Mouse (Mus musculus) MEL (cell line): ENCODE results near the gene Bcas3. TPM values are rescaled to one million over a fixed set of nuclear protein-coding genes. Genes with fewer than 3 reads are reported as not detected.

Experiments
- DNase-seq: peaks from one replicate; pipeline ENCODE4 v3.0.0; 2011; ENCODE audit warnings: low read depth, low spot score
- H3K27ac ChIP-seq: 2 replicates; pipeline ENCODE4 v1.5.1; 2012; ENCODE audit warnings: low read depth, mild to moderate bottlenecking, control low read depth, low read length, moderate library complexity; ENCODE audit not compliant: control insufficient read depth
- H3K27me3 ChIP-seq, 2 experiments: fragments of 150-350 bp in 1 of 2; sonication (generic) in 1 of 2; 2 replicates each; pipeline ENCODE4 v1.6.1; 2012; ENCODE audit warnings: low read length in 2 of 2, mild to moderate bottlenecking in 2 of 2, improper control_type of control experiment in 1 of 2, moderate library complexity in 1 of 2; ENCODE audit not compliant: insufficient read depth in 2 of 2, control insufficient read depth in 1 of 2
- H3K36me3 ChIP-seq, 2 experiments: 2 replicates each; pipeline ENCODE4 v1.6.1; 2012 to 2014; ENCODE audit warnings: low read length in 2 of 2, improper control_type of control experiment in 1 of 2, inconsistent platforms in 1 of 2, mild to moderate bottlenecking in 1 of 2; ENCODE audit not compliant: insufficient read depth in 2 of 2, control insufficient read depth in 1 of 2
- H3K4me1 ChIP-seq, 2 experiments: fragments of 150-350 bp in 1 of 2; sonication (generic) in 1 of 2; 2 replicates each; pipeline ENCODE4 v1.6.1; 2012; ENCODE audit warnings: low read length in 2 of 2, improper control_type of control experiment in 1 of 2, mild to moderate bottlenecking in 1 of 2; ENCODE audit not compliant: insufficient read depth in 2 of 2, control insufficient read depth in 1 of 2
- H3K4me3 ChIP-seq, 2 experiments: fragments of 150-350 bp in 1 of 2; sonication (generic) in 1 of 2; 2 replicates each; pipeline ENCODE4 v1.5.1; 2012; ENCODE audit warnings: low read depth in 2 of 2, low read length in 2 of 2, mild to moderate bottlenecking in 2 of 2, moderate library complexity in 2 of 2, control low read depth in 1 of 2, improper control_type of control experiment in 1 of 2; ENCODE audit not compliant: control insufficient read depth in 1 of 2, insufficient read depth in 1 of 2
- H3K79me2 ChIP-seq: 2 replicates; pipeline ENCODE4 v1.6.1; 2012; ENCODE audit warnings: mild to moderate bottlenecking, low read length, moderate library complexity; ENCODE audit not compliant: control insufficient read depth, poor library complexity, insufficient read depth
- H3K9ac ChIP-seq: 2 replicates; pipeline ENCODE4 v1.6.1; 2012; ENCODE audit warnings: low read depth, mild to moderate bottlenecking, control low read depth, low read length, moderate library complexity; ENCODE audit not compliant: control insufficient read depth, poor library complexity, severe bottlenecking
- H3K9me3 ChIP-seq: fragments of 150-350 bp; sonication (generic); replicated peaks from 2 replicates; pipeline ENCODE4 v1.6.1; 2012; ENCODE audit warnings: mild to moderate bottlenecking, low read length, improper control_type of control experiment, moderate library complexity; ENCODE audit not compliant: insufficient read depth
- CHD1 ChIP-seq: IDR thresholded peaks from 2 replicates; pipeline ENCODE4 v1.6.1; 2012; ENCODE audit warnings: low read depth, mild to moderate bottlenecking, inconsistent platforms, low read length, improper control_type of control experiment
- CTCF ChIP-seq, 3 experiments: IDR thresholded peaks in 2 of 3; conservative IDR thresholded peaks in 1 of 3; 2 replicates each; pipeline ENCODE4 v1.5.1; 2011 to 2012; ENCODE audit warnings: low read length in 3 of 3, low read depth in 2 of 3, mild to moderate bottlenecking in 2 of 3, improper control_type of control experiment in 1 of 3, inconsistent platforms in 1 of 3, mixed read lengths in 1 of 3, moderate library complexity in 1 of 3; ENCODE audit not compliant: control insufficient read depth in 1 of 3, insufficient read depth in 1 of 3, poor library complexity in 1 of 3, severe bottlenecking in 1 of 3
- ELF1 ChIP-seq: IDR thresholded peaks from 2 replicates; pipeline ENCODE4 v1.6.1; 2014; ENCODE audit warnings: low read depth, mild to moderate bottlenecking, inconsistent platforms, low read length, improper control_type of control experiment, moderate library complexity
- EP300 ChIP-seq, 2 experiments: IDR thresholded peaks; 2 replicates each; pipeline ENCODE4 v1.6.1; 2011; ENCODE audit warnings: improper control_type of control experiment in 2 of 2, low read length in 2 of 2, low read depth in 1 of 2, mild to moderate bottlenecking in 1 of 2
- ETS1 ChIP-seq: IDR thresholded peaks from 2 replicates; pipeline ENCODE4 v1.6.1; 2012; ENCODE audit warnings: low read depth, mild to moderate bottlenecking, inconsistent platforms, low read length, improper control_type of control experiment, moderate library complexity
- GABPA ChIP-seq: IDR thresholded peaks from 2 replicates; pipeline ENCODE4 v1.6.1; 2012; ENCODE audit warnings: low read depth, mild to moderate bottlenecking, inconsistent platforms, low read length, improper control_type of control experiment, moderate library complexity
- GATA1 ChIP-seq: IDR thresholded peaks from 2 replicates; pipeline ENCODE4 v1.6.1; 2011; ENCODE audit warnings: low read depth, low read length, improper control_type of control experiment
- HCFC1 ChIP-seq: IDR thresholded peaks from 2 replicates; pipeline ENCODE4 v1.6.1; 2012; ENCODE audit warnings: low read depth, mild to moderate bottlenecking, inconsistent platforms, low read length, improper control_type of control experiment, moderate library complexity
- JUND ChIP-seq: IDR thresholded peaks from 2 replicates; pipeline ENCODE4 v1.6.1; 2011; ENCODE audit warnings: low read depth, mild to moderate bottlenecking, improper control_type of control experiment, low read length
- KAT2A ChIP-seq: conservative IDR thresholded peaks from 2 replicates; pipeline ENCODE4 v1.6.1; 2012; ENCODE audit warnings: low read depth, low read length, improper control_type of control experiment, inconsistent platforms
- MAX ChIP-seq: IDR thresholded peaks from 2 replicates; pipeline ENCODE4 v1.6.1; 2011; ENCODE audit warnings: low read length, improper control_type of control experiment
- MEF2A ChIP-seq: IDR thresholded peaks from 2 replicates; pipeline ENCODE4 v1.6.1; 2014; ENCODE audit warnings: low read depth, mild to moderate bottlenecking, inconsistent platforms, low read length, improper control_type of control experiment; ENCODE audit not compliant: poor library complexity, insufficient replicate concordance, severe bottlenecking; ENCODE audit errors: extremely low read depth
- MYC ChIP-seq: IDR thresholded peaks from 2 replicates; pipeline ENCODE4 v1.6.1; 2011; ENCODE audit warnings: low read depth, mild to moderate bottlenecking, low read length, improper control_type of control experiment, moderate library complexity
- NRF1 ChIP-seq: IDR thresholded peaks from 2 replicates; pipeline ENCODE4 v1.6.1; 2014; ENCODE audit warnings: low read depth, mild to moderate bottlenecking, inconsistent platforms, low read length, improper control_type of control experiment, moderate library complexity; ENCODE audit not compliant: poor library complexity, insufficient read depth, severe bottlenecking
- POLR2A ChIP-seq, 2 experiments: IDR thresholded peaks; 2 replicates each; pipeline ENCODE4 v1.6.1; 2011 to 2012; ENCODE audit warnings: low read length in 2 of 2, mild to moderate bottlenecking in 2 of 2, control low read depth in 1 of 2, improper control_type of control experiment in 1 of 2, low read depth in 1 of 2, moderate library complexity in 1 of 2; ENCODE audit not compliant: control insufficient read depth in 1 of 2, insufficient read depth in 1 of 2, poor library complexity in 1 of 2
- POLR2AphosphoS5 ChIP-seq: IDR thresholded peaks from 2 replicates; pipeline ENCODE4 v1.6.1; 2012; ENCODE audit warnings: low read depth, borderline replicate concordance, mild to moderate bottlenecking, inconsistent platforms, low read length, moderate library complexity, mixed read lengths
- SMC3 ChIP-seq: IDR thresholded peaks from 2 replicates; pipeline ENCODE4 v1.6.1; 2011; ENCODE audit warnings: low read depth, low read length, improper control_type of control experiment
- TAL1 ChIP-seq: IDR thresholded peaks from 2 replicates; pipeline ENCODE4 v1.6.1; 2012; ENCODE audit warnings: mild to moderate bottlenecking, inconsistent platforms, low read length, moderate library complexity, mixed read lengths
- TBP ChIP-seq: IDR thresholded peaks from 2 replicates; pipeline ENCODE4 v1.8.0; 2011; ENCODE audit warnings: low read depth, low read length, improper control_type of control experiment
- TCF12 ChIP-seq: IDR thresholded peaks from 2 replicates; pipeline ENCODE4 v1.6.1; 2014; ENCODE audit warnings: low read depth, mild to moderate bottlenecking, inconsistent platforms, low read length, improper control_type of control experiment, moderate library complexity
- UBTF ChIP-seq: IDR thresholded peaks from 2 replicates; pipeline ENCODE4 v1.6.1; 2012; ENCODE audit warnings: low read depth, mild to moderate bottlenecking, inconsistent platforms, low read length, improper control_type of control experiment, moderate library complexity, borderline replicate concordance; ENCODE audit not compliant: insufficient read depth
- USF2 ChIP-seq, 2 experiments: IDR thresholded peaks; 2 replicates each; pipeline ENCODE4 v1.6.1; 2011 to 2012; ENCODE audit warnings: improper control_type of control experiment in 2 of 2, low read length in 2 of 2, borderline replicate concordance in 1 of 2, inconsistent platforms in 1 of 2, low read depth in 1 of 2, mild to moderate bottlenecking in 1 of 2; ENCODE audit not compliant: insufficient read depth in 1 of 2
- ZMIZ1 ChIP-seq: IDR thresholded peaks from 2 replicates; pipeline ENCODE4 v1.6.1; 2012; ENCODE audit warnings: low read depth, mild to moderate bottlenecking, inconsistent platforms, low read length, improper control_type of control experiment, moderate library complexity
- ZNF384 ChIP-seq: IDR thresholded peaks from 2 replicates; pipeline ENCODE4 v1.6.1; 2012; ENCODE audit warnings: low read depth, mild to moderate bottlenecking, inconsistent platforms, low read length, improper control_type of control experiment
- polyA plus RNA-seq, 2 experiments: library from polyadenylated mRNA; stranded (reverse) in 1 of 2; unstranded in 1 of 2; fragments of >175 nt in 1 of 2; fragments of >200 nt in 1 of 2; gene quantifications; 2 replicates each; pipeline versions ENCODE4 v1.2.1 to v1.2.4; 2012; ENCODE audit warnings: low replicate concordance in 2 of 2, low read depth in 1 of 2; ENCODE audit not compliant: insufficient read length in 2 of 2, insufficient read depth in 1 of 2, missing spikeins in 1 of 2
- total RNA-seq: library from RNA; depleted of rRNA; stranded (reverse); fragments of 300-350 nt; gene quantifications from 2 replicates; pipeline ENCODE4 v1.2.3, GENCODE M21; 2012

Gene Bcas3
- total and polyA plus RNA-seq, 3 experiments: 8.6 to 14.7 TPM; not detected in 1

- H3K27ac ChIP-seq: no peak overlapping the region
- no peak for DNase-seq
- H3K27me3 ChIP-seq: no peaks in the 10 kb centered on the region
- H3K36me3 ChIP-seq: no peaks in the 10 kb centered on the region
- H3K9me3 ChIP-seq: no peaks in the 10 kb centered on the region
- H3K79me2 ChIP-seq: no peaks in the 10 kb centered on the region
- H3K4me1 ChIP-seq: no peaks in the 10 kb centered on the region
- H3K9ac ChIP-seq: no peak overlapping the region
- TF ChIP-seq NRF1 (no peak), CHD1 (no peak), MAX (no peak), EP300 (IDR thresholded peaks at IDR 0.05; ENCODE audit: low read depth in 1 of 2, low read length in 2 of 2) (no peak), TAL1 (no peak), SMC3 (no peak), TCF12 (no peak), CTCF (IDR thresholded peaks at IDR 0.05 in 2 of 3, conservative IDR thresholded peaks at IDR 0.05 in 1 of 3; ENCODE audit: control insufficient read depth in 1 of 3, insufficient read depth in 1 of 3, low read depth in 2 of 3, low read length in 3 of 3, poor library complexity in 1 of 3, severe bottlenecking in 1 of 3) (no peak), ZNF384 (no peak), KAT2A (no peak), GATA1 (no peak), JUND (no peak), MEF2A (no peak), MYC (no peak), ETS1 (no peak), ZMIZ1 (no peak), USF2 (IDR thresholded peaks at IDR 0.05; ENCODE audit: borderline replicate concordance in 1 of 2, insufficient read depth in 1 of 2, low read depth in 1 of 2, low read length in 2 of 2) (no peak), POLR2A (IDR thresholded peaks at IDR 0.05; ENCODE audit: control insufficient read depth in 1 of 2, insufficient read depth in 1 of 2, low read depth in 1 of 2, low read length in 2 of 2, poor library complexity in 1 of 2) (no peak)
- H3K4me3 ChIP-seq: no peak overlapping the region
Measured at GRCm38 (mm10) chr11:85393990-85394389, 41.0 kb downstream of the Bcas3 start.

- no peaks in the 10 kb centered on the region for H3K79me2 ChIP-seq
- no peaks in the 10 kb centered on the region for H3K36me3 ChIP-seq
- H3K27ac ChIP-seq: no peak overlapping the region
- no peaks in the 10 kb centered on the region for H3K4me1 ChIP-seq
- no peak overlapping the region for H3K9ac ChIP-seq
- no peak overlapping the region for H3K4me3 ChIP-seq
- DNase-seq: no peak
- no peaks in the 10 kb centered on the region for H3K9me3 ChIP-seq
- H3K27me3 ChIP-seq: no peaks in the 10 kb centered on the region
- no peak for TF ChIP-seq GABPA
- no peak for TF ChIP-seq TBP
- no peak for TF ChIP-seq ELF1
- TF ChIP-seq GATA1: no peak
- TF ChIP-seq POLR2AphosphoS5: no peak
- no peak for TF ChIP-seq HCFC1
- no peak for TF ChIP-seq MEF2A
- no peak for TF ChIP-seq UBTF
Measured at GRCm38 (mm10) chr11:85395361-85395760, 42.4 kb downstream of the Bcas3 start.
